Mouse (Mus musculus) stomach, embryonic 16.5 days (tissue): Measurements from ENCODE around the gene Cnih4. TPM values are rescaled to one million over a fixed set of nuclear protein-coding genes. Genes with fewer than 3 reads are reported as not detected.

Source experiments
- ATAC-seq: fragments of 200-750 bp; cut with Nextera tagmentation; 2 replicates; pipeline ENCODE4 v1.8.0; 2017; ENCODE audit warnings: moderate number of reproducible peaks, moderate TSS enrichment; ENCODE audit not compliant: insufficient read depth, low FRiP score
- H3K27ac ChIP-seq: fragments of 300-500 bp; sonication (generic); 2 replicates; pipeline ENCODE4 v1.5.1; 2014; ENCODE audit warnings: low read length
- H3K27me3 ChIP-seq: fragments of 300-500 bp; sonication (generic); 2 replicates; pipeline ENCODE4 v1.6.1; 2014; ENCODE audit warnings: low read length, control low read depth, mixed read lengths; ENCODE audit not compliant: control insufficient read depth, insufficient read depth
- H3K36me3 ChIP-seq: fragments of 300-500 bp; sonication (generic); 2 replicates; pipeline ENCODE4 v1.6.1; 2014; ENCODE audit warnings: low read length; ENCODE audit not compliant: control insufficient read depth, insufficient read depth
- H3K4me1 ChIP-seq: fragments of 300-500 bp; sonication (generic); 2 replicates; pipeline ENCODE4 v1.6.1; 2014; ENCODE audit warnings: low read length, control low read depth, mixed read lengths; ENCODE audit not compliant: control insufficient read depth, insufficient read depth
- H3K4me2 ChIP-seq: fragments of 300-500 bp; sonication (generic); 2 replicates; pipeline ENCODE4 v1.6.1; 2014; ENCODE audit warnings: low read depth, low read length, mixed read lengths
- H3K4me3 ChIP-seq: fragments of 300-500 bp; sonication (generic); replicated peaks from 2 replicates; pipeline ENCODE4 v1.5.1; 2014; ENCODE audit warnings: mild to moderate bottlenecking, low read length
- H3K9ac ChIP-seq: fragments of 300-500 bp; sonication (generic); 2 replicates; pipeline ENCODE4 v1.6.1; 2014; ENCODE audit warnings: low read length
- H3K9me3 ChIP-seq: fragments of 300-500 bp; sonication (generic); replicated peaks from 2 replicates; pipeline ENCODE4 v1.6.1; 2016; ENCODE audit warnings: low read length, control low read depth; ENCODE audit not compliant: control insufficient read depth
- WGBS: fragments of 180-500 bp; shearing (Covaris S2); extraction: QIAGEN DNeasy Blood & Tissue Kit; methylation state at CpG from one replicate; pipeline ENCODE4 v1.1.7; 2014; 5-methylcytosine and 5-hydroxymethylcytosine counted together
- polyA plus RNA-seq: library from polyadenylated mRNA; unstranded; fragments of >200 nt; fragmentation: Nextera tagmentation; extraction: Ambion mirVana; gene quantifications from 2 replicates; pipeline ENCODE4 v1.2.1, GENCODE M21; 2015

Gene Cnih4
- polyA plus RNA-seq, 1 experiment from 2014 or later = 113 TPM

- Histone ChIP-seq H3K4me3 (no peak overlapping the region), H3K27me3 (no peaks in the 10 kb centered on the region), H3K4me2 (no peak overlapping the region), H3K9ac (no peak overlapping the region), H3K4me1 (peaks cover 12% of the 10 kb centered on the region), H3K9me3 (no peaks in the 10 kb centered on the region), H3K36me3 (no peaks in the 10 kb centered on the region), H3K27ac (no peak overlapping the region)
- no peak for ATAC-seq
- WGBS = 88% methylated on average over 2 of the region's 2 CpGs
These were observed 1.7 kb downstream of the Cnih4 start for GRCm38 (mm10) chr1:181146187-181146586.

- Histone ChIP-seq H3K27ac (peak overlapping the region; percentile 31; the same call in 1 of the 2 replicates), H3K4me3 (no peak overlapping the region), H3K27me3 (no peaks in the 10 kb centered on the region), H3K4me1 (peaks cover 20% of the 10 kb centered on the region), H3K4me2 (0 out of 2 replicates have a peak overlapping the region, but pooled peaks have one; percentile 6), H3K9ac (no peak overlapping the region), H3K9me3 (no peaks in the 10 kb centered on the region), H3K36me3 (no peaks in the 10 kb centered on the region)
- 50% methylated on average over 5 of the region's 5 CpGs for WGBS
- ATAC-seq = no peak
These were observed 4.0 kb downstream of the Cnih4 start for GRCm38 (mm10) chr1:181148540-181148939.

GRCm38 (mm10) chr1:181149373-181150017, 5.0 kb downstream of the Cnih4 start:
- no peak for ATAC-seq
- no peak overlapping the region for H3K4me3 ChIP-seq
- no peak overlapping the region for H3K4me2 ChIP-seq
- peaks cover 20% of the 10 kb centered on the region for H3K4me1 ChIP-seq
- H3K9ac ChIP-seq = no peak overlapping the region
- no peaks in the 10 kb centered on the region for H3K9me3 ChIP-seq
- no peaks in the 10 kb centered on the region for H3K27me3 ChIP-seq
- no peaks in the 10 kb centered on the region for H3K36me3 ChIP-seq
- no peak overlapping the region for H3K27ac ChIP-seq
- WGBS = 74% methylated on average over 3 of the region's 3 CpGs

- H3K27me3 ChIP-seq = no peaks in the 10 kb centered on the region
- no peaks in the 10 kb centered on the region for H3K9me3 ChIP-seq
- H3K4me3 ChIP-seq = no peak overlapping the region
- H3K4me1 ChIP-seq = peaks cover 14% of the 10 kb centered on the region
- 72% methylated on average over 3 of the region's 3 CpGs for WGBS
- no peak; the same call in 1 of the 2 replicates for ATAC-seq
- no peak overlapping the region for H3K9ac ChIP-seq
- H3K36me3 ChIP-seq = no peaks in the 10 kb centered on the region
- no peak overlapping the region for H3K27ac ChIP-seq
- H3K4me2 ChIP-seq = no peak overlapping the region
These were observed 5.9 kb downstream of the Cnih4 start for GRCm38 (mm10) chr1:181150431-181150826.

GRCm38 (mm10) chr1:181150827-181151534, 6.5 kb downstream of the Cnih4 start:
- peak overlapping the region; percentile 91 for H3K4me3 ChIP-seq
- peaks cover 14% of the 10 kb centered on the region for H3K4me1 ChIP-seq
- H3K27ac ChIP-seq = peak overlapping the region; percentile 89
- WGBS = under 1% methylated on average over 58 of the region's 59 CpGs
- peak; percentile 85 for ATAC-seq
- H3K9me3 ChIP-seq = no peaks in the 10 kb centered on the region
- H3K36me3 ChIP-seq = no peaks in the 10 kb centered on the region
- H3K27me3 ChIP-seq = no peaks in the 10 kb centered on the region
- H3K4me2 ChIP-seq = peak overlapping the region; percentile 75
- peak overlapping the region; percentile 95 for H3K9ac ChIP-seq

- Histone ChIP-seq H3K9ac (peak overlapping the region; percentile 95), H3K4me1 (peaks cover 14% of the 10 kb centered on the region), H3K9me3 (no peaks in the 10 kb centered on the region), H3K27ac (peak overlapping the region; percentile 89; the same call in 1 of the 2 replicates), H3K36me3 (no peaks in the 10 kb centered on the region), H3K27me3 (no peaks in the 10 kb centered on the region), H3K4me2 (peak overlapping the region; percentile 75), H3K4me3 (peak overlapping the region; percentile 91)
- ATAC-seq = no peak
- 25% methylated on average over 5 of the region's 5 CpGs for WGBS
These were observed 7.0 kb downstream of the Cnih4 start for GRCm38 (mm10) chr1:181151541-181151940.

GRCm38 (mm10) chr1:181167816-181168215, 23.3 kb downstream of the Cnih4 start:
- H3K27ac ChIP-seq = no peak overlapping the region
- no peaks in the 10 kb centered on the region for H3K4me1 ChIP-seq
- no peak for ATAC-seq
- no peaks in the 10 kb centered on the region for H3K9me3 ChIP-seq
- no peak overlapping the region for H3K9ac ChIP-seq
- WGBS = 83% methylated on average over 2 of the region's 2 CpGs
- peaks cover 16% of the 10 kb centered on the region for H3K36me3 ChIP-seq
- no peaks in the 10 kb centered on the region for H3K27me3 ChIP-seq
- no peak overlapping the region for H3K4me2 ChIP-seq
- no peak overlapping the region for H3K4me3 ChIP-seq

GRCm38 (mm10) chr1:181168377-181168776, 23.9 kb downstream of the Cnih4 start:
- H3K27ac ChIP-seq = no peak overlapping the region
- 78% methylated on average over 3 of the region's 3 CpGs for WGBS
- H3K4me2 ChIP-seq = no peak overlapping the region
- ATAC-seq = no peak
- no peak overlapping the region for H3K9ac ChIP-seq
- H3K36me3 ChIP-seq = peaks cover 11% of the 10 kb centered on the region
- H3K4me3 ChIP-seq = no peak overlapping the region
- no peaks in the 10 kb centered on the region for H3K9me3 ChIP-seq
- H3K27me3 ChIP-seq = no peaks in the 10 kb centered on the region
- H3K4me1 ChIP-seq = no peaks in the 10 kb centered on the region

GRCm38 (mm10) chr1:181170210-181170609, 25.7 kb downstream of the Cnih4 start:
- Histone ChIP-seq H3K4me3 (no peak overlapping the region), H3K36me3 (0 out of 2 replicates have a peak, but pooled peaks cover 6% of the 10 kb centered on the region), H3K4me1 (no peaks in the 10 kb centered on the region), H3K9ac (no peak overlapping the region), H3K27me3 (no peaks in the 10 kb centered on the region), H3K27ac (no peak overlapping the region), H3K4me2 (no peak overlapping the region), H3K9me3 (no peaks in the 10 kb centered on the region)
- 67% methylated on average over 8 of the region's 8 CpGs for WGBS
- ATAC-seq = no peak
